Mouse (Mus musculus) layer of hippocampus, adult 9-11 months (tissue): Measurements from ENCODE around the gene Olfr1163.
"Not testable (repeated sequence)": the region's sequence is repeated elsewhere in the genome, so short reads cannot be mapped to it uniquely, and the experiment has no call there.

Experiments
- DNase-seq: peaks from one replicate; pipeline ENCODE4 v3.0.0; 2022

Olfr1163 gene

DNA sequence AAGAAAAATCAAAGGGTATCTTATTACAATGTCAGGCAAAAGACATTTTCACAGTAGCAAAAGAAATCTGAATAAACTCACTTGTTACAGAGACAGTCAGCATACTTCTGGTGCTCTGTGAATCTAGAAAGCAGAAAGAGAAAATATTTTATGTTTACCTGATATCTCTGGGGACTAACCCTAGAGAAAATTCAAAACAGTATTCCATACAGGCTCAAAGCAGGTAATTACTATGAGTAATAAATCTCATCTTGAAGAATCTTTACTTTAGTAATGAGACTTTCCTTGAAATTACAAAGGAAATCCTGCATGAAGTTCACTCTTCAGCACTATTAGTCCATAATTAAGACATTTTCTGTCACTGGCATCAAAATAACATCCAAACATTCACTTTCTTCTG is at the start of gene Olfr1163:
Gene Olfr1163 (minus strand): TSS at position 101 of the 400 bp plus-strand sequence.
- DNase-seq, result no peak

DNA sequence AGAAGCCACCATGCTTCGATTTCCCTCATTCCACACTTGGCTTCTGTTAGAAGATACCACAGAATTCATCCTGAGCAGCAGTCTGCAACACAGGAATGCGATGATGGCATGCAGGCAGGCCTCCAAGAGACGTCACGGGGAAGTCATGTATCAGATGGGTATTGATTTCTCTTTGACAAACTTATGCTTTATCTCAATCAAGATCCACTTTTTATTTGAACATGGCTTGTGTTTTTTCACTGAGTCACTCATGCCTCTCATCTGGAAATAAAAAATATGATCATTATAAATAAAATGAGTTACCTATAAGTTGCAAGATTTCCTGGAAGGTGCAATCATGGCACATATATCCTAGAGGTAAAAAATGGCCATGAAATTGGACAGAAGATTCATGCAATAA is 22.2 kb upstream of the Olfr1163 start, which contains the start of gene Olfr1164:
Gene Olfr1164 (minus strand): TSS at position 101 of the 400 bp plus-strand sequence.
- DNase-seq, result no peak

DNA sequence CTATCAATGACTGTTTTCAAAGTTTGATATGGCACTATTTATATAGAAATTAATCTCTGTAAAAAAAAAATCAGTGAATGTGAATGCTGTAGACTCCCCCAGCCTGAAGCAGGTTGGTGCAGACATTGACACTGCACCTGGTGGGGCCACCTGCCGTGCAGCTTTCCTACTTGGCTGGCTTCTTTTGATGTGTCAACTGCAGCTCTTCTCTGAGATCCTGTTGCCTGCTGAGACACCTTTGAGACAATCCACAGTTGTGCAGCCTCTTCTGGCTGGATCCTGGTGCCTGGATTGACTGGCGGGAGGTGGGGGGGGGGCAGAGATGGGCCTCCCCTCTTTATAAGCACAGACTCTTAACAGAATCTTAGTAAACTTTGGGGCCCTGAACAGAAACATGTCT is 8.0 kb downstream of the Olfr1163 start:
- DNase-seq, result no peak

DNA sequence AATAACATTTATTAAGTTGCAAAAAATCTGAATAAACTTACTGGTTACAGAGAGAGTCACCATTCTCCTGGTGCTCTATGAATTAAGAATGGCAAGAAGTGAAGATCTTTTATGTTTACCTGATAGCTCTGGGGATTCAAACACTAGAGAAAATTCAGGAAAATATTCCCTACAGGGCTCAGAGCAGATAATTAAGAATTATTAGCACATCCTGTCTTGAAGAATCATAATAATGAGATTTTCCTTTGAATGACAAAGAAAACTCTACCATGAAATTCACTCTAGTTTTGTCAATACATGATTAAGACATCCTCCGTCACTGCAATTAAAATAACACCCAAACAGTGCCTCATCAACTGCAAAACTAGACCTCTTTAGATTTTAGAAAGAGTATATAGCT is 20.6 kb downstream of the Olfr1163 start, which contains the start of gene Olfr1162:
Gene Olfr1162 (minus strand): TSS at position 101 of the 400 bp plus-strand sequence.
- DNase-seq, result no peak

DNA sequence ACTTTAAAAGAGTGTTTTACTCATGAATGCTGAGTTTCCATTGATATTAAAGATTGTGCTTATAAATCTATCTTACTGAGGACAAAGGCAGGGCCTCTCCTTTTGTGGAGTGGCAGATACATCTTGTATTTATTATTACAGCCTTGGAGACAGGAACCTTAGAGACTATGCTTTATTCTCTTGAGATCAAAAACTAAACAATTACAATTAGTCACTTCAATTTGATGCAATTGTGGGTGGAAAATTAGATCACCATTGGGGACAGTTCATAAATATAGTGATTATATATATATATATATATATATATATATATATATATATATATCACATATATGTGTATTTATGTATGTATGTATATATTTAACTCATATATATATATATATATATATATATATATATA is 34.0 kb downstream of the Olfr1163 start, which contains the start of gene Olfr73:
Gene Olfr73 (minus strand): TSS at position 101 of the 400 bp plus-strand sequence.
- DNase-seq, result no peak

DNA sequence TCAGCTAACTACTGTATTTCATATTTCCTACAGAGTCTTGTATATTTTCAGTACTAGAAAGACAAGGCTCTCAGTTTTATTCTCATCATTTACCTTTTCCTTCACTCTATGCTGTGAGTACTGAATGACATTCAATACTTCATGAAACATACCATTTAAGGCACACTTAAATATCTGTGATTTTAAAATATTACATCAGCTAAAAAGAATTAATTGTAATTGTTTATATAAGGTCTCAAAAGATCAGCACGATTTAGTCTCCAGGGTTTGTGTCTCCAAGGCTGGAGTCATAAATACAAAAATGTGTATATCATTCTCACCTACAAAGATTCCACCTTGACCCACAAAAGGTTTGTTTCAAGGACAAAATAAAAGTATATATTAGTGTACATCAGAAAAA is 49.2 kb downstream of the Olfr1163 start, which contains the start of gene Olfr1161:
Gene Olfr1161 (plus strand): TSS at position 301 of the 400 bp plus-strand sequence.
- not testable (repeated sequence) for DNase-seq
